Mouse (Mus musculus): ENCODE results near the gene Rac3. TPM values are rescaled to one million over a fixed set of nuclear protein-coding genes. Genes with fewer than 3 reads are reported as not detected.
"Not testable (repeated sequence)": the region's sequence is repeated elsewhere in the genome, so short reads cannot be mapped to it uniquely, and the experiment has no call there.

Rac3 gene
- polyA plus RNA-seq (2011; ENCODE audit: insufficient read depth, insufficient read length, low replicate concordance, missing spikeins): 2.4 and 5.8 TPM in 2 replicates

DNA sequence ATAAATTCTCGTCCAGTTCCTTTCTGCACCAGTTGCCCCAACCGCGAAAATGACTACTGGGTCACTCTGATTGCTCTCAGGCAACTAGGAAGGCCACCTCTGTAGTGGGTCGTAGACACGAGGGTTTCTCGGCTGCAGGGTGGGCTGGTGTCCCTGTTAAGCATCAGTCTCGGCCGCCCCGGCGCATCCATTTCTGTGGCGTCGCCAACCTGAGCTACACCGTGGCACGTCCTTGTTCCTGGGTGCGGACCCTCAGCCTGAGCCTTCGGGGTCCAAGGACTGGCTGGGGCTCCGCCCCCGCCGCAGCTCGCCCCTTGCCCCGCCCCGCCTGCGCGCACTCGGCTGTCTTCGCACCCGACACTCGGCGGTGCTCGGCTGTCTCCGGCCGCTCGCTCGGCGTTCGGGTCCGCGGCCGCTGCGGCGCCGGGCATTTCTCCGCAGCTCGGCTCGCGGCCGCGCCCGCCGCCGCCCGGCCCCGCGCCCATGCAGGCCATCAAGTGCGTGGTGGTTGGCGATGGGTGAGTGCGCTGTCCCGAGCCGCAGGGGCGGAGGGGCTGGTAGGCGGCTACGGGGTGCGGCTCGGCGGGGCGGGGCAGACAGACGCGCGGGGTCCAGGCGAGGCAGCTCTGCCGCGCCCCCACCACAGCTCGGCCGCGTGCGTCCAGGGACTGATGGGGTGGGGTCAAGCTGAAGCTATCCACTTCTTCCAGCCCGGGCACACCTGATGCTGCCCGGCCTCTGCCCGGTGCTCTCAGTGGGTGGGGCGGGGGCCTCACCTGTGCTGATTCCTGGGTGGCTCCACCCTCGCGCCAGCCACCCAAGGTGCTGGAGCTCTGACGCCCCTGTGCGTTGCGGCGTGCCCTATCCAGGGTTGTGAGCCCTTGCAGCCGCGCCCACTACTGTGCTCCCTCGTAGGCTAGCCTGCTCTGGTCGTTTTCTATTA lies at the start of gene Rac3:
Gene Rac3 (plus strand): TSS at position 347 of the 943 bp plus-strand sequence.
- under 1% methylated on average over 90 of the region's 90 CpGs for WGBS
- TF ChIP-seq CTCF (IDR thresholded peaks at IDR 0.05; ENCODE audit: control insufficient read depth, insufficient read depth, low read length) (no peak), POLR2A (IDR thresholded peaks at IDR 0.05; ENCODE audit: borderline replicate concordance, control insufficient read depth, low read depth, low read length) (0 out of 2 replicates have a peak, but pooled peaks have one; percentile 18)
- Histone ChIP-seq H3K4me3 (replicated peaks; ENCODE audit: control insufficient read depth, low read depth, low read length) (no peak within 1 kb of the TSS), H3K4me1 (ENCODE audit: control insufficient read depth, insufficient read depth, low read length) (no peaks in the 10 kb centered on the region), H3K27ac (ENCODE audit: control insufficient read depth, insufficient read depth, low read depth, low read length, poor library complexity) (no peak within 1 kb of the TSS)

DNA sequence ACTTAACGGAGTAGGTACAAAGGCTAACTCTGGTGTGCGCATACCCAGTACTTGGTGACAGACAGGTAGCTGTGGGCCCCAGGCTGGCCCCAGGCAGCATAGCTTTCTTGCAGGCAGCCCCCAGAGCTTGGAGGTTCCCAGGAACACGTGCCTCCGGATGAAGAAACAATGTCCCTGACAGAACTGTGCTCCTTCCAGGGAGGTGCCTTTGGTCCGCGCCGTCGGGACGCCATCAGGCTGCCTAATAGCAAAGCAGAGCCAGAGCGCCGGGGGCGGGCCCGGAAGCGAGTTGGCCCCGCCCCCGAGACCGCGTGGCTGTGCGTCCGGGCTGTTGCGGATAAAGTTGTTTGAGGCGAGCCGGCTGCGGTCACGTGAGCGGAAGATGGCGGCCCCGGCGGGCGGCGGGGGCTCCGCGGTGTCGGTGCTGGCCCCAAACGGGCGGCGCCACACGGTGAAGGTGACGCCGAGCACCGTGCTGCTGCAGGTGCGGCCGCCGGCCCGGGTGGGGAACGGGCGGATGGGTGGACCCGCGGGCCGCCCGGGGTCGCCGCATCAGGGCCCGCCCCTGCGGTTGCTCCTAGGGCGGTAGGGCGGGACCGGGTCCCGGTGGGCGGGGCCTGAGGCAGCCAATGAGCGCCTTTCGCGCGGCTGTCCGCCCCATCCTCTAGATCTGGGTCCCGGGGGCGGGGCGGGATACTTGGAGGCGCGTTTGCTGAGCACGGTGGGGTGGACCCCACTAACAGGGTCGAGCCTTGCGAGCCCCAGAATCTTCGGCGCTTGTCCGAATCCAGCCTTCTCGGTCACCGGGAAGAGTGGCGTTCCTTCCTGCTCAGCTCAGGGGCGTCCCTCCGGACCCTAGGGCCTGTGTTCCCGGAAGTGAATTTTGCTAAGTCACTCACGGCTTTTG lies 48.3 kb upstream of the Rac3 start, which contains the start of gene Aspscr1:
Gene Aspscr1 (plus strand): TSS at position 287 of the 907 bp plus-strand sequence.
- H3K27ac ChIP-seq (ENCODE audit: control insufficient read depth, insufficient read depth, low read depth, low read length, poor library complexity): peak within 1 kb of the TSS; percentile 96
- TF ChIP-seq CTCF (IDR thresholded peaks at IDR 0.05; ENCODE audit: control insufficient read depth, insufficient read depth, low read length): no peak
- peak; percentile 72; the same call in 1 of the 2 replicates for TF ChIP-seq POLR2A (IDR thresholded peaks at IDR 0.05; ENCODE audit: borderline replicate concordance, control insufficient read depth, low read depth, low read length)
- WGBS: 1% methylated on average over 83 of the region's 83 CpGs
- H3K4me1 ChIP-seq (ENCODE audit: control insufficient read depth, insufficient read depth, low read length): peaks cover 2% of the 10 kb centered on the region; the same call in 1 of the 2 replicates
- peak within 1 kb of the TSS; percentile 84 for H3K4me3 ChIP-seq (replicated peaks; ENCODE audit: control insufficient read depth, low read depth, low read length)

DNA sequence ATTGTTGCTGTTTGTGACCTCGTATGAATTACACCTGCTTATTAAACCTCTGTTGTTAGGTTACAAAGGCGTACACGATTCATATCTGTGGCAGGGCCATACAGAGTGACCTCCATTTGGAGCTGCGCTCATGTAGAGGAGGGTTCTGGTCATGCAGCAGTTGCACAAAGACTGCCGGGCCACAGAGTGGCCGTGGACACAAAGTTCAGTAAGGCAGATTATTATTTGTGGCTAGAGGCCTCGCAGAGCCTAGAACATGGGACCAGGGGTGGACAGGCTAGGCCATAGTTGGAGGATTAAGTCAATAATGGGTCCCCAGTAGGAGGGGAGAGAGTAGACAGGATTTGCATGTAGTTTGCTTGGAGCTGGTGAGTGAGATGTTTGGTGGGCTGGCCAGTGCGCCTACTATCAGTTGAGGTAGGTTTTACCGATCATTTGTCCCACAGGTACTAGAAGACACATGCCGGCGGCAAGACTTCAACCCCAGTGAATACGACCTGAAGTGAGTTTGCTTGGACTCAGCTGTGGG lies 47.6 kb upstream of the Rac3 start:
- peak overlapping the region; percentile 96 for H3K27ac ChIP-seq (ENCODE audit: control insufficient read depth, insufficient read depth, low read depth, low read length, poor library complexity)
- peaks cover 2% of the 10 kb centered on the region; the same call in 1 of the 2 replicates for H3K4me1 ChIP-seq (ENCODE audit: control insufficient read depth, insufficient read depth, low read length)
- 30% methylated on average over 12 of the region's 12 CpGs for WGBS
- H3K4me3 ChIP-seq (replicated peaks; ENCODE audit: control insufficient read depth, low read depth, low read length): peak overlapping the region; percentile 84
- TF ChIP-seq POLR2A (IDR thresholded peaks at IDR 0.05; ENCODE audit: borderline replicate concordance, control insufficient read depth, low read depth, low read length) (no peak), CTCF (IDR thresholded peaks at IDR 0.05; ENCODE audit: control insufficient read depth, insufficient read depth, low read length) (no peak)

DNA sequence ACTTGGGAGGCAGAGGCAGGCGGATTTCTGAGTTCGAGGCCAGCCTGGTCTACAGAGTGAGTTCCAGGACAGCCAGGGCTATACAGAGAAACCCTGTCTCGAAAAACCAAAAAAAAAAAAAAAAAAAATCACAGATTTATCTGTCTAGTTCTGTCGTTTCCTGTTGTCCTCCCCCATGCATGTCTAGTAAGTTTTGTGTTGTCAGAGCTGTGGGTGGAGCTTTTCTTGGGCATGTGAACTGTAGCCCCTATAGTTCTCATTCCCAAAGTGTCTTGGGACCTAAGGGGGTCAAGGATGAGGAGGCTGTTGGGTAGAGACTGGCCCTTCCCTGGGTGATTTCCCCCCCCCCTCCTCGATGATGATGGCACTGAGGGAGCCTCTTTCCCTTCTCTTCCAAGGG lies 45.4 kb upstream of the Rac3 start:
- H3K4me1 ChIP-seq (ENCODE audit: control insufficient read depth, insufficient read depth, low read length); H3K4me3 ChIP-seq (replicated peaks; ENCODE audit: control insufficient read depth, low read depth, low read length); H3K27ac ChIP-seq (ENCODE audit: control insufficient read depth, insufficient read depth, low read depth, low read length, poor library complexity): not testable (repeated sequence)
- WGBS: 52% methylated on average over 5 of the region's 5 CpGs

DNA sequence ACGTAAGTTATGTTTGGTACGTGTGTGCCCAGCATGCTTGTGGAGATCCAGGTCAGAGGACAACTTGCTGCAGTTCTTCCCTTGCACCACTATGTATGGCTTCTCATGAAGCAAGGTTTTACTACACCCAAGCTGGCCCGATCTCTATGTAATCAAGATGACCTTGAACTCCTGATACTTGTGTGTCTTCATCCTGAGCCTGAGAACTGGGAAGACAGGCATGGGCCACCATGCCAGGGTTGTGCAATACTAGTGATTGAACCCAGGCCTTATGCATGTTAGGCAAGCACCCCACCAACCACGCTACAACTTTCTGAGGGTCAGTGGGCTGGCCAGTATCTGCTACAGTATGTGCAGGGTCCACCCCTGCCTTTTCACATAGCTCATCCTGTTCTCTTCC lies 44.3 kb upstream of the Rac3 start:
- TF ChIP-seq POLR2A (IDR thresholded peaks at IDR 0.05; ENCODE audit: borderline replicate concordance, control insufficient read depth, low read depth, low read length) (no peak), CTCF (IDR thresholded peaks at IDR 0.05; ENCODE audit: control insufficient read depth, insufficient read depth, low read length) (no peak)
- no peak overlapping the region for H3K4me3 ChIP-seq (replicated peaks; ENCODE audit: control insufficient read depth, low read depth, low read length)

DNA sequence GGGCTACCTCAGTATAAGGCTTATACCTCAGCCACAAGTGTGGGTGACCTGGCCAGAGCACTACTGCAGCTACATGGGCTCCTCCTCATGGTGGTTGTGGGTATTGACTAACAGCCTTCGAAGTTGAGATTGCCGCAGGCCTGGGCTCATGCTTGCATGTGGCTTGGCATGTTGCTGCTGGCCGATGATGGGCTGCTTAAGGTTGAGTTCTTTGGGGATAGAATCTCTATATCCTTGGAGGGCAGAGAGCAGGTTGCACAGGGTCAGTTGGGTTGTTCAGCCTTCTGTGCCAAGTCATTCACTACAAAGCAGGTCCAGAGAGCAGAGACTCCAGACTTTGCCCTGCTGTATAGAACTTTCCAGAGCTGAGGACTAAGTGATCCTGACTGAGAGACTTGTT lies 41.4 kb upstream of the Rac3 start:
- TF ChIP-seq POLR2A (IDR thresholded peaks at IDR 0.05; ENCODE audit: borderline replicate concordance, control insufficient read depth, low read depth, low read length) (no peak), CTCF (IDR thresholded peaks at IDR 0.05; ENCODE audit: control insufficient read depth, insufficient read depth, low read length) (peak; percentile 67)
- Histone ChIP-seq H3K27ac (ENCODE audit: control insufficient read depth, insufficient read depth, low read depth, low read length, poor library complexity) (no peak overlapping the region), H3K4me1 (ENCODE audit: control insufficient read depth, insufficient read depth, low read length) (no peaks in the 10 kb centered on the region), H3K4me3 (replicated peaks; ENCODE audit: control insufficient read depth, low read depth, low read length) (no peak overlapping the region)
- 57% methylated on average over 3 of the region's 3 CpGs for WGBS

More for the DNA sequence above, 44.3 kb upstream of the Rac3 start:
- Histone ChIP-seq H3K27ac (ENCODE audit: control insufficient read depth, insufficient read depth, low read depth, low read length, poor library complexity) (no peak overlapping the region), H3K4me1 (ENCODE audit: control insufficient read depth, insufficient read depth, low read length) (peaks cover 2% of the 10 kb centered on the region; the same call in 1 of the 2 replicates)
- 83% methylated on average over 4 of the region's 4 CpGs for WGBS

DNA sequence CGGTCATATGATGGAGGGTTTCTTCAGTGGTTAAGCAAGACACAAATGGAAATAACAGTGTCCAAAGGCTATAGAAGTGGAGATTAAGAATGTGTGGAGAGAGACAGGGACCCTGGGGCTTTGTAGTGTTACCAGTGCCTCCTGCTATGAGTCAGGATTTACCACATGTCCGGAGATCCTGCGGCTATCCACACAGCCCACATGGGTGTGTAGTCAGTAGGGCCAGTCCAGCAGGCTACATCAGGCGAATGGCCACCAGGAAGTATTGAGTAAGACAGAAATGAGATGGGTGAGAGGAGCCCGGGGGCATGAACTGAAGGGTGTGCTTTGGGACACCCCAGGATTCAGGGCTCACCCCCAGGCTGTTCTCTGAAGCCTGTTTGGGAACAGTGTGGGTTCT lies 38.6 kb upstream of the Rac3 start:
- no peak overlapping the region for H3K27ac ChIP-seq (ENCODE audit: control insufficient read depth, insufficient read depth, low read depth, low read length, poor library complexity)
- H3K4me3 ChIP-seq (replicated peaks; ENCODE audit: control insufficient read depth, low read depth, low read length): no peak overlapping the region
- 71% methylated on average over 5 of the region's 5 CpGs for WGBS
- H3K4me1 ChIP-seq (ENCODE audit: control insufficient read depth, insufficient read depth, low read length): no peaks in the 10 kb centered on the region
- no peak for TF ChIP-seq POLR2A (IDR thresholded peaks at IDR 0.05; ENCODE audit: borderline replicate concordance, control insufficient read depth, low read depth, low read length)
- TF ChIP-seq CTCF (IDR thresholded peaks at IDR 0.05; ENCODE audit: control insufficient read depth, insufficient read depth, low read length): no peak

Measured in bone marrow, adult 2 months (tissue).